Mouse (Mus musculus): ENCODE results near the gene Mal.

Gene Mal

GRCm38 (mm10) chr2:127656086-127656720 lies at the start of gene Mal:
TSS of gene Mal (minus strand) at chr2:127656695.
- DNase-seq (ENCODE audit: low spot score in 2 of 2), result no peak

DNA sequence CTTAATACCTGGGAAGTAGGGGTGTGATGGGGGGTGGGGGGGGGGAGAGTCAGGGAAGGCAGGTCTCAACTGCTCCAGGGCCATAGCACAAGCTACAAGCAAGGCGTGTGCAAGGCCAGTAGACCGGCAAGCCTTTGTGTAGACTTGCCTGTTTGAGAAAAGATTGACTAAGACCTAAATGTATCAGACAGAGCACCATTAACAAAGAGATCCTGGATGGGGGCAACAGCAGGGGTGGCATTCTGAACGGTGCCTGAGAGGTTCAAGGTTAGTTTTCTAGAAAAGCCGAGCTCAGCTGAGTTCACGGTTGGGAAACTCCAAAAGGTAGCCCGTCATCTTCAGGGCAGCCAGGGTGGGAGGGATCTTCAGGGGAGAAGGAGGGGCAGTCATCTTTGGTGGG lies 48.8 kb upstream of the Mal start:
- DNase-seq (ENCODE audit: low spot score in 2 of 2), result no peak

- no peak for DNase-seq (ENCODE audit: low spot score in 2 of 2)
Measured at GRCm38 (mm10) chr2:127689239-127689638, 32.7 kb upstream of the Mal start.

GRCm38 (mm10) chr2:127683687-127684331 lies 27.3 kb upstream of the Mal start:
- peak in 1 of 2 experiments; percentile 23 for DNase-seq (ENCODE audit: low spot score in 2 of 2)

GRCm38 (mm10) chr2:127667843-127668506 lies 11.5 kb upstream of the Mal start:
- no peak for DNase-seq (ENCODE audit: low spot score in 2 of 2)

DNA sequence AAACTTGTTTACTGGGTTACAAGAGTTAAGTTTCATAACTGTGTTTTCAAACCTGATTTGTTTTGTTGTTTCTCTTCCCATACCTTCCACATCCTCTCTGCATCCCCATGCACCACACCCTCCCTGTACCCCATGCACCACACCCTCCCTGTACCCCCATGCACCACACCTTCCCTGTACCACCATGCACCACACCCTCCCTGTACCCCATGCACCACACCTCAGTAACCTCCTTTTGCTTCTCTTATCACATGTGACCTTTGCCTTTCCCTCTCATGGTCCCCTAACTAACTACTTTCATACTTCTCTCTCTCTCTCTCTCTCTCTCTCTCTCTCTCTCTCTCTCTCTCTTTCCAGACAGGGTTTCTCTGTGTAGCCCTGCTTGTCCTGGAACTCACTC lies 10.5 kb upstream of the Mal start:
- no peak for DNase-seq (ENCODE audit: low spot score in 2 of 2)

DNA sequence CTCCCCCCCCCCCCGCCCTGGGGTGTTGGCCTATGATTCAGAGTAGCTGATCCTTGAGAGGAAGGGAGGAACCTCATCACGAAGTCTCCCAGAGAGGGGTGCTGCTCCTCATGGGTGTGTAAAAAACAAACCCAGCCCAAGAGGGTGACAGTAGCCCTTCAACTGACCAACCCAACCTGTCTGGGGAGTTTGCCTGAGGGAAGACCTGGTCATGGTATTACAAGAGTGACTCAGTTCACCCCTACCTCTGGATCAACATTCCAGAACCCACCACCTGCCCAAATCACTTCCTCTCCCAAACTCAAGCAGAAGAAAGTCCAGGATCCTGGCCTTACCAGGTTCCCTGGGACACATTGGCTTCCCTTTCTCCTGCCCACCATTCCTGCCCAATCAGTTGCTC lies 6.2 kb upstream of the Mal start:
- no peak for DNase-seq (ENCODE audit: low spot score in 2 of 2)

DNA sequence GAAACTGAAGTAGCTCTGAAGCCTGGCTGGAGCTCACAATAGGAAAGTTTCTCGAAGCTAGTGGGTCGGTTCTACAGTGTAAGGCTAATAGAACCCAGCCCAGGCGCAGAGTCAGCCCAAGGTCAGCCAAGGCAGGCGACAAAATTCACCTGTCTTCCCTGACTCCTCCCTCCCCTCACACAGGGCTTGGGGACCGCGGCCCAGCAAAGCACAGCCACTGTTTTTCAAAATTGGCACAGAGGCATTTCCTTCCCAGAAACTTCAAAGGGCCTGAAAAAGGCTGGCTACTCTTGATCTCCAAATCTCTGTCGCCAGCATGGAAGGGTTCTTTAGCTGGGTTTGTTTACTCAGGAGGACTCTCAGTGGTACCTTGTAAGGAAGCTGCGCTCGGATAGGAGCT lies 1.1 kb downstream of the Mal start:
- no peak for DNase-seq (ENCODE audit: low spot score in 2 of 2)

- DNase-seq (ENCODE audit: low spot score in 2 of 2), result no peak
Measured at GRCm38 (mm10) chr2:127654786-127655185, 1.7 kb downstream of the Mal start.

- DNase-seq (ENCODE audit: low spot score in 2 of 2), result no peak
Measured at GRCm38 (mm10) chr2:127652805-127653204, 3.7 kb downstream of the Mal start.

- no peak for DNase-seq (ENCODE audit: low spot score in 2 of 2)
Measured at GRCm38 (mm10) chr2:127652335-127652734, 4.2 kb downstream of the Mal start.

DNA sequence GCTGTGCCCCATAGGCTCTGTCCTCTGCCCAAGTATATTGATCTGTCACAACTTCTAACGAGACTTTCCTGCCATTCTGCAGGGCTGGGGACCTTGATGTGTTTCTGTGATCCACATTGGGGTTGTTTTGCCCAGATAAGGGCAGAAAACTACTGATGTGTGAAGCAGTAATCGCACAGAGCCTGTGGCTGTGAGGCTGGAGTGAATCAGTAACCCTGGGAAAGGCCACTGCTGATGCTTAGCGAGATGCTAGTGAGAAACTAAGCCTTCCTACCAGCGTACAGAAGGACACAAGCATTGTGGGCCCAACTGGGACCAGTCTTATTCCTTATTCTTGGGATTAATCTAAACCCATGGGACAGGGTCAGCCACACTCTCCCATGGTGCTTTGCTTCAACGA lies 4.9 kb downstream of the Mal start:
- no peak for DNase-seq (ENCODE audit: low spot score in 2 of 2)

- DNase-seq (ENCODE audit: low spot score in 2 of 2), result no peak
Measured at GRCm38 (mm10) chr2:127649921-127650320, 6.6 kb downstream of the Mal start.

GRCm38 (mm10) chr2:127648145-127648544 lies 8.3 kb downstream of the Mal start:
- no peak for DNase-seq (ENCODE audit: low spot score in 2 of 2)

DNA sequence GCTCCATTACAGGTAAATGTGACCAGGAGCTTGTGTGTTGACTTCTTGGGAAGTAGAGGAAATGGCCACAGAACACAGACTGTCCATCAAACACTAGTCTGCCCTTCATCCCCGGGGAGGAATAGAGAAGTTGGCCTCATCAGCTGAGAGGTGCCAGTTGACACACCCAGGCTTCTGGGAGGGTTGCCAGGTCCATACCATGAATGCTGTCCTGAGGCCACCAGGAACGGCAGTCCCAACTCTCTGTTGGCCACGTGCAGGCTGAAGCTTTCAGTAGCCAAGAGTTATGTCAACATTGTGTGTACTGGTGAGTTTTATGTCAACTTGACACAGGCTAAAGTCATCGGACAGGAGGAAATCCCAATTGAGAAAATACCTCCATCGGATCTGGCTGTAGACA lies 9.6 kb downstream of the Mal start:
- DNase-seq (ENCODE audit: low spot score in 2 of 2), result no peak

DNA sequence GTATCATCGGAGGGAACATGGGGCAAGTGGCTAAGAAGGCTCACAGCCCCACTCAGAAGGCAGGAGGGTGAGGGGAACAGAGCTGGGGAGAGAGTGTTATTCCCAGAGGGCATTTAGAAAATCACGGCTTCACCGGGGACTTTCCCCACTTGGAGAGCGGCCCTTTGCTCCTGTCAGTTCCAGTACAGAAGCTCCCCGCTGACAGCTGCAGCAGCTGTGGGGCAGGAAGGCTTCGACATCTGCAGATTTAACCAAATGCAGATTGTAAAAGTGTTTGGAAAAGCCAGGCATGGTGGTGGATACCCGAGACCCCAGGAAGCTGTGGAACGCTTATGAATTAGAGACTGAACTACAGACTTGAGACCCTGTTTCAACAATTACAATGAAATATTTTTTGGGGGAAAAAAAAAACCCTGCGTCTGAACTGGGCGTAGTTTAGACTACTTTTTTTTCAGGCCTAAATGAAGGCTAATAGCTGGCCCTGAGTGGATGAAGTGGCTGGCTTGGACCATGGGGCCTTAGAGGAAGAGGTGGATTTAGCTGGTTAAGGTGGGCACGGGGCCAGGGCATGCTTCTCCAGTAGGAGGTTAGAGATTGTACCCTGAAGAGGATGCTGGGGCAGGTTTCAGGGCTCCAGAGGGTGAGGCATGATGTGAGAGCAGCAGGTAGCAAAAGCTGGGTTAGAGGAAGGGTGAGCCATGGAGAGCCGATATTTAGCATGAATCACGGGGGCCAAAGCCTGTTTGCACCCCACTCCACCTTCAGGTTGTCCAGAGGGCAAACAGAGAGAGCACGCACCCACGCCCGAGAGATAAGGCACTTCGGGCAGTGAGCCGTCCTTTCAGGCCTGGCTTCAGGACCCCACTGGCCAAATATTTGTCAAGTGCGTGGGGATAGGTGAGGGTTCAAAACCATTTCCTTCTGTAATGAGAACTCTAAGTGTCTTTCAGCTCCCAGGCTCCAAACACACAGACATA lies 12.5 kb downstream of the Mal start:
- DNase-seq (ENCODE audit: low spot score in 2 of 2), result no peak

DNA sequence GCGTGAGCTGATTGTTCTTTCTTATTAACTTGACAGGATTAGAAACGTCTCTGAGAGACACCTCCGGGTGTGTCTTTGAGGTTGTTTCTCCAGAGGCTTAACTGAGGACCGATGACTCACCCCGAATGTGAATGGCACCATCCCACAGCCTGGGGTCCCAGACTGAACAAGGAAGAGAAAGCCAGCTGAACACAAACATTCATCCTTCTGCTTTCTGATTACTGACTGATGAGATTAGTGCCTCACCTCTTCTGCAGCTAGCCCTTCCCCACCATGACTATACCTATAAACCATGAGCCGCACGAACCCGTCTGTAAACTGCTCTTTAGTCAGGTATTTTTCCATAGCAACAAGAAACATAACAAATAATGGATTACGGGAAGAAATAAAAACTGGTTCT lies 17.5 kb downstream of the Mal start:
- no peak for DNase-seq (ENCODE audit: low spot score in 2 of 2)

DNA sequence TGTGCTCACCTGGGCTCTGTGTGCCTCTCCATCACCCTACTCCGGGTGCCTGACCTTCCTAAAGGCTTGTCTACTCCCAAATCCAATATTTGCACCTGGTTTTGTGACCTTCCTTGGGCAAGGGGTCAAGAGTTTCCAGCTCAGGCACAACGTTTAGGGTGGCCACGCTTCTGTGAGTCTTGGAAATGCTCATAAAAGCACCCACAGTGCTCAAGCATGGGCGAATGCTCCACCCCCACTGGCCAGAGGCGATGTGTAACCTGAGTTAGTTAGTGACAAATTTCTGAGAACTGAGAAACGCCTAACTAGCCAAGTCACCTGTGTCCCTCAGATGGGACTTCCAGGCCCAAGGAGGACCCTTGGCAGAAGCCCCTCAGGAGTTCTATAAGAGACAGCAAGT lies 20.9 kb downstream of the Mal start:
- no peak for DNase-seq (ENCODE audit: low spot score in 2 of 2)

DNA sequence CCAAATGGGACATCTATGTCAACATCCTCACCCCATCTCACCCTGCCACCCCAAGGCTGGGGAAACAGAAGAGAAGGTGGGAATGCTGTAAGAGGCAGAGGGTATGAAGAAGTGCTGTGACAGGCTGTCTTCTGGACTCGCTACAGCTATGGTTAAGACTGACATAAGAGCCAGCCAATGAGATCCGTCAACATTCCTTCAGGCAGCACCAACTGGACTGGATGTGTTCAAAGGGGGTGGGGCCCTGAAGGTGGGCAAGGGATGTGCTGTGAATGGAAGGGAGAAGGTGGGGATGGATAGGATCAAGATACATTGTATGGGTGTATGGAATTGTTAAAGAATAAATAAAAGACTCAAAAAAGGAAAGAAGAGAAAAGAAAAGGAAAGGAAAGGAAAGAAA lies 23.9 kb downstream of the Mal start:
- DNase-seq (ENCODE audit: low spot score in 2 of 2), result no peak

DNA sequence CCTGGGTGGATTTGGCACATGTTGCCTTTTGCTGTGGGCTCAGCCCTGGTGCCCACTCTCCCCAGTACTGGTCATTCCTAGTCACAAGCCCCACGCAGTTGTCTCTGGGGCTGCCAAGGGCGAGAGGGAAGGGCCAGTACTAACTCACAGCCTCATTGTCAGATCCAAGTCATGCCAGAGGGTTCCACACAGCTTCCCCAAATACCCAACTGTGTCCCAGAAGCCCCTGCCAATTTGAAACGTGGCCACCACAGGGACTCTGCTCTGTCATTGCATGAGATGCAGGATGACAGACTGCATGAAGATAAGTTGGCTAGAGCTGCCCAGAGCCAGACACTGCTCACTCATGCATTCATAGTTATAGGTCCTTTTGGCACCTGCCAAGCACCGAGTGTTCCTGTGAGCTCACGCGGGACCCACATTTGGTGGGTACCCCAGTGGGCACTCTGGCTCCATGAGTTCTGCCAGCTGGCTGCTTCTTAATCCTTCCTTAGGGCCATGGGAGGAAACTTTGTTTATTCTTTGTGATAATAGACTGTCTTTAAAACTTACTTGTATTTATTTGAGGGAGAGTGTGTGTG lies 28.4 kb downstream of the Mal start:
- DNase-seq (ENCODE audit: low spot score in 2 of 2), result no peak

DNA sequence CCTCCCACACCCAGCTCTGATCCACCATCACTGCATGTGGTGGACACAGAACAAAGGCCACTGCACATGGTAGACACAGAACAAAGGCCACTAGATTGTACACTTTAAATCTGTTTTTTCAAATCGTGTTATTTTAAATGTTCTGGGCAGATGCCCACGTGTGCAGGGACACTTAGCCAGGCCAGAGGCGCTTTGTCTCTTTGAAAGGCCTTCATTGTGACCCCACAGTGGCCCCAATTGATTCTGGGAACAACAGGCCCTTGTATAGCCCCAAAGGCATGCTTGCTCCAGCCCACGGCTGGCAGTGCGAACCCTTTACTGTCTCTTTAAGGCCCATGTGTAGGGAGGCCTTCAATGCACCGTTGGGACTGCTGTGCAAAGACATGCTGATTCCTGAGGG lies 29.1 kb downstream of the Mal start:
- DNase-seq (ENCODE audit: low spot score in 2 of 2), result no peak

DNA sequence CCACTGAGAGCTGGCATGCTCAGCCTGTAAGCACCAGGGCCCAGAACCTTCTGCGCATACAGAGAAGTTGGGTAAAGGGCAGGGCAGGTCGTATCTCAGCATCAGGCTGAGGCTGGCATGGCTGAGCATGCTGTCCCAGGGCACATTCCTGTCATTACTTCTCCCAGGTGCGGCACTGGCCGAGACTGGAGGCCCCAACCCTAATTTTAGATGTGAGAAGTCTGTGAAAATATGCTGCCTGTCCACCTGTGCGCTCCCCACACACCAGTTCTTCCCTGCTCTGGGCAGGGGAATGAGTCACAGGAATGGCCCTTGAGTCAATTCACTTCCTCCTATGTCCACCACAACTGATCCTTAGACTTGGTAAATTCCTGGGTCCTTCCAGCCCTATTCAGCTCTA lies 30.8 kb downstream of the Mal start:
- no peak for DNase-seq (ENCODE audit: low spot score in 2 of 2)
